Mouse (Mus musculus) layer of hippocampus, adult 9-10 months (tissue): ENCODE data around the gene Rgs7.

ENCODE experiments used
- DNase-seq: peaks from one replicate; pipeline ENCODE4 v3.0.0; 2022; ENCODE audit warnings: low spot score

Gene Rgs7

GRCm38 (mm10) chr1:175028267-175028666, 464.0 kb downstream of the Rgs7 start:
- DNase-seq = no peak

GRCm38 (mm10) chr1:175025781-175026309, 466.5 kb downstream of the Rgs7 start:
- DNase-seq = no peak

- no peak for DNase-seq
These were observed 468.2 kb downstream of the Rgs7 start for GRCm38 (mm10) chr1:175024136-175024535.
